Mouse (Mus musculus) intestine, embryonic 15.5 days (tissue): ENCODE measurements at regions not wholly inside any gene's neighbourhood (a gene's known extent, or its start where the extent isn't known, plus 50 kb on each side); places are given as distances from the start of the nearest gene placed in this dataset.
"Not testable (repeated sequence)": the region's sequence is repeated elsewhere in the genome, so short reads cannot be mapped to it uniquely, and the experiment has no call there.

Experiments used
- ATAC-seq: fragments of 200-750 bp; cut with Nextera tagmentation; 2 replicates; pipeline ENCODE4 v1.8.0; 2017; ENCODE audit warnings: moderate TSS enrichment, moderate library complexity
- H3K27ac ChIP-seq: fragments of 300-500 bp; sonication (generic); 2 replicates; pipeline ENCODE4 v1.5.1; 2015; ENCODE audit warnings: mild to moderate bottlenecking, inconsistent platforms
- H3K27me3 ChIP-seq: fragments of 300-500 bp; sonication (generic); replicated peaks from 2 replicates; pipeline ENCODE4 v1.6.1; 2015; ENCODE audit warnings: inconsistent platforms
- H3K36me3 ChIP-seq: fragments of 300-500 bp; sonication (generic); 2 replicates; pipeline ENCODE4 v1.6.1; 2015; ENCODE audit warnings: inconsistent platforms
- H3K4me1 ChIP-seq: fragments of 300-500 bp; sonication (generic); replicated peaks from 2 replicates; pipeline ENCODE4 v1.6.1; 2015; ENCODE audit warnings: inconsistent platforms
- H3K4me2 ChIP-seq: fragments of 300-500 bp; sonication (generic); replicated peaks from 2 replicates; pipeline ENCODE4 v1.6.1; 2015; ENCODE audit warnings: mild to moderate bottlenecking, inconsistent platforms
- H3K4me3 ChIP-seq: fragments of 300-500 bp; sonication (generic); replicated peaks from 2 replicates; pipeline ENCODE4 v1.5.1; 2015; ENCODE audit warnings: inconsistent platforms
- H3K9ac ChIP-seq: fragments of 300-500 bp; sonication (generic); 2 replicates; pipeline ENCODE4 v1.6.1; 2015; ENCODE audit warnings: inconsistent platforms
- H3K9me3 ChIP-seq: fragments of 300-500 bp; sonication (generic); 2 replicates; pipeline ENCODE4 v1.6.1; 2016; ENCODE audit warnings: inconsistent platforms
- WGBS: fragments of 180-500 bp; shearing (Covaris S2); methylation state at CpG from one replicate; pipeline ENCODE4 v1.1.7; 2015; 5-methylcytosine and 5-hydroxymethylcytosine counted together

GRCm38 (mm10) chr3:126227575-126227974 lies 135.9 kb upstream of the Arsj start:
- no peaks in the 10 kb centered on the region for H3K4me1 ChIP-seq
- no peak overlapping the region for H3K9ac ChIP-seq
- no peaks in the 10 kb centered on the region for H3K9me3 ChIP-seq
- no peak for ATAC-seq
- no peak overlapping the region for H3K4me2 ChIP-seq
- no peaks in the 10 kb centered on the region for H3K27me3 ChIP-seq
- no peaks in the 10 kb centered on the region for H3K36me3 ChIP-seq
- no peak overlapping the region for H3K27ac ChIP-seq
- 93% methylated on average over 4 of the region's 4 CpGs for WGBS
- H3K4me3 ChIP-seq, result no peak overlapping the region

- H3K9ac ChIP-seq, result no peak overlapping the region
- H3K27ac ChIP-seq, result no peak overlapping the region
- no peak overlapping the region for H3K4me2 ChIP-seq
- H3K27me3 ChIP-seq, result no peaks in the 10 kb centered on the region
- H3K4me3 ChIP-seq, result no peak overlapping the region
- no peaks in the 10 kb centered on the region for H3K4me1 ChIP-seq
- H3K9me3 ChIP-seq, result no peaks in the 10 kb centered on the region
- no peak for ATAC-seq
- H3K36me3 ChIP-seq, result no peaks in the 10 kb centered on the region
- 86% methylated on average over 3 of the region's 3 CpGs for WGBS
Measured at GRCm38 (mm10) chr3:126245834-126246233, 117.7 kb upstream of the Arsj start.

GRCm38 (mm10) chr3:126261270-126261669 lies 102.2 kb upstream of the Arsj start:
- WGBS, result 87% methylated on average over 8 of the region's 8 CpGs
- H3K9me3 ChIP-seq, result no peaks in the 10 kb centered on the region
- no peak overlapping the region for H3K9ac ChIP-seq
- H3K27ac ChIP-seq, result no peak overlapping the region
- no peaks in the 10 kb centered on the region for H3K27me3 ChIP-seq
- H3K4me2 ChIP-seq, result no peak overlapping the region
- no peaks in the 10 kb centered on the region for H3K36me3 ChIP-seq
- ATAC-seq, result no peak
- H3K4me1 ChIP-seq, result no peaks in the 10 kb centered on the region
- no peak overlapping the region for H3K4me3 ChIP-seq

GRCm38 (mm10) chr3:126272027-126272426 lies 91.5 kb upstream of the Arsj start:
- not testable (repeated sequence) for H3K9me3 ChIP-seq, ATAC-seq, H3K4me3 ChIP-seq, H3K36me3 ChIP-seq, H3K27me3 ChIP-seq, H3K27ac ChIP-seq, H3K4me1 ChIP-seq, H3K9ac ChIP-seq, H3K4me2 ChIP-seq

GRCm38 (mm10) chr3:126273566-126273965 lies 89.9 kb upstream of the Arsj start:
- Histone ChIP-seq H3K4me2 (no peak overlapping the region), H3K4me3 (no peak overlapping the region), H3K4me1 (no peaks in the 10 kb centered on the region), H3K27ac (no peak overlapping the region), H3K27me3 (no peaks in the 10 kb centered on the region), H3K9ac (no peak overlapping the region), H3K36me3 (no peaks in the 10 kb centered on the region), H3K9me3 (no peaks in the 10 kb centered on the region)
- 84% methylated on average over 3 of the region's 3 CpGs for WGBS
- ATAC-seq, result no peak

GRCm38 (mm10) chr3:126276008-126276700 lies 87.3 kb upstream of the Arsj start:
- no peaks in the 10 kb centered on the region for H3K27me3 ChIP-seq
- no peak overlapping the region for H3K4me2 ChIP-seq
- H3K4me1 ChIP-seq, result no peaks in the 10 kb centered on the region
- no peak overlapping the region for H3K9ac ChIP-seq
- WGBS, result 57% methylated on average over 3 of the region's 3 CpGs
- no peak for ATAC-seq
- no peak overlapping the region for H3K27ac ChIP-seq
- H3K36me3 ChIP-seq, result no peaks in the 10 kb centered on the region
- no peak overlapping the region for H3K4me3 ChIP-seq
- H3K9me3 ChIP-seq, result no peaks in the 10 kb centered on the region

GRCm38 (mm10) chr3:126284294-126285090 lies 79.0 kb upstream of the Arsj start:
- H3K27ac ChIP-seq, result no peak overlapping the region
- ATAC-seq, result no peak
- no peaks in the 10 kb centered on the region for H3K36me3 ChIP-seq
- no peaks in the 10 kb centered on the region for H3K27me3 ChIP-seq
- H3K9ac ChIP-seq, result no peak overlapping the region
- 77% methylated on average over 7 of the region's 7 CpGs for WGBS
- H3K4me3 ChIP-seq, result no peak overlapping the region
- H3K9me3 ChIP-seq, result no peaks in the 10 kb centered on the region
- H3K4me2 ChIP-seq, result no peak overlapping the region
- H3K4me1 ChIP-seq, result no peaks in the 10 kb centered on the region

- Histone ChIP-seq H3K36me3 (no peaks in the 10 kb centered on the region), H3K4me1 (no peaks in the 10 kb centered on the region)
- 80% methylated on average over 5 of the region's 5 CpGs for WGBS
Measured at GRCm38 (mm10) chr3:126292259-126292658, 71.2 kb upstream of the Arsj start.

GRCm38 (mm10) chr3:126292830-126293229 lies 70.7 kb upstream of the Arsj start:
- no peak overlapping the region for H3K4me3 ChIP-seq
- ATAC-seq, result no peak
- 66% methylated on average over 1 of the region's 1 CpGs for WGBS

More at GRCm38 (mm10) chr3:126292259-126292658, 71.2 kb upstream of the Arsj start:
- no peak overlapping the region for H3K9ac ChIP-seq
- H3K27ac ChIP-seq, result no peak overlapping the region
- no peak for ATAC-seq
- H3K4me3 ChIP-seq, result no peak overlapping the region
- H3K4me2 ChIP-seq, result no peak overlapping the region
- H3K9me3 ChIP-seq, result no peaks in the 10 kb centered on the region
- H3K27me3 ChIP-seq, result no peaks in the 10 kb centered on the region

GRCm38 (mm10) chr3:126293645-126294044 lies 69.8 kb upstream of the Arsj start:
- no peak overlapping the region for H3K4me3 ChIP-seq
- no peak overlapping the region for H3K4me2 ChIP-seq
- H3K9ac ChIP-seq, result no peak overlapping the region
- H3K36me3 ChIP-seq, result no peaks in the 10 kb centered on the region
- no peaks in the 10 kb centered on the region for H3K4me1 ChIP-seq
- ATAC-seq, result no peak
- H3K27ac ChIP-seq, result no peak overlapping the region
- no peaks in the 10 kb centered on the region for H3K9me3 ChIP-seq
- no peaks in the 10 kb centered on the region for H3K27me3 ChIP-seq
- 86% methylated on average over 4 of the region's 4 CpGs for WGBS

More at GRCm38 (mm10) chr3:126292830-126293229, 70.7 kb upstream of the Arsj start:
- no peaks in the 10 kb centered on the region for H3K27me3 ChIP-seq
- no peak overlapping the region for H3K4me2 ChIP-seq
- H3K4me1 ChIP-seq, result no peaks in the 10 kb centered on the region
- no peaks in the 10 kb centered on the region for H3K36me3 ChIP-seq
- no peak overlapping the region for H3K27ac ChIP-seq
- H3K9me3 ChIP-seq, result no peaks in the 10 kb centered on the region
- H3K9ac ChIP-seq, result no peak overlapping the region

GRCm38 (mm10) chr3:126295932-126296331 lies 67.6 kb upstream of the Arsj start:
- 82% methylated on average over 1 of the region's 1 CpGs for WGBS
- H3K4me2 ChIP-seq, result no peak overlapping the region
- no peaks in the 10 kb centered on the region for H3K9me3 ChIP-seq
- no peaks in the 10 kb centered on the region for H3K27me3 ChIP-seq
- no peak overlapping the region for H3K9ac ChIP-seq
- H3K4me1 ChIP-seq, result no peaks in the 10 kb centered on the region
- H3K36me3 ChIP-seq, result no peaks in the 10 kb centered on the region
- ATAC-seq, result no peak
- H3K4me3 ChIP-seq, result no peak overlapping the region
- H3K27ac ChIP-seq, result no peak overlapping the region

GRCm38 (mm10) chr3:126299257-126299656 lies 64.2 kb upstream of the Arsj start:
- H3K9me3 ChIP-seq, result no peaks in the 10 kb centered on the region

GRCm38 (mm10) chr3:126308303-126308702 lies 55.2 kb upstream of the Arsj start:
- no peak overlapping the region for H3K4me3 ChIP-seq
- no peak overlapping the region for H3K4me2 ChIP-seq
- ATAC-seq, result no peak
- H3K27ac ChIP-seq, result no peak overlapping the region
- no peaks in the 10 kb centered on the region for H3K27me3 ChIP-seq
- no peaks in the 10 kb centered on the region for H3K36me3 ChIP-seq
- H3K4me1 ChIP-seq, result no peaks in the 10 kb centered on the region
- H3K9ac ChIP-seq, result no peak overlapping the region
- no peaks in the 10 kb centered on the region for H3K9me3 ChIP-seq

More at GRCm38 (mm10) chr3:126299257-126299656, 64.2 kb upstream of the Arsj start:
- Histone ChIP-seq H3K27ac (no peak overlapping the region), H3K4me1 (no peaks in the 10 kb centered on the region), H3K4me3 (no peak overlapping the region), H3K4me2 (no peak overlapping the region), H3K36me3 (no peaks in the 10 kb centered on the region), H3K9ac (no peak overlapping the region), H3K27me3 (no peaks in the 10 kb centered on the region)
- ATAC-seq, result no peak
- WGBS, result 72% methylated on average over 3 of the region's 3 CpGs
